Mouse (Mus musculus) brown adipose tissue, adult 24 weeks (tissue): Measurements from ENCODE around the gene Zfand2b. TPM values are rescaled to one million over a fixed set of nuclear protein-coding genes. Genes with fewer than 3 reads are reported as not detected.

Source experiments
- H3K27ac ChIP-seq: fragments of 200-500 bp; replicated peaks from 2 replicates; pipeline ENCODE4 v1.5.1; 2012; ENCODE audit warnings: low read depth, mild to moderate bottlenecking, low read length
- H3K4me1 ChIP-seq: fragments of 200-500 bp; 2 replicates; pipeline ENCODE4 v1.6.1; 2012; ENCODE audit warnings: low read length, mixed read lengths; ENCODE audit not compliant: control insufficient read depth, insufficient read depth, insufficient read length
- H3K4me3 ChIP-seq: fragments of 200-500 bp; 2 replicates; pipeline ENCODE4 v1.5.1; 2012; ENCODE audit warnings: low read depth, mild to moderate bottlenecking, low read length, moderate library complexity; ENCODE audit not compliant: insufficient read depth
- polyA plus RNA-seq: library from polyadenylated mRNA; stranded (reverse); fragments of >200 nt; gene quantifications from 2 replicates; pipeline ENCODE4 v1.2.4, GENCODE M21; 2012; ENCODE audit not compliant: missing spikeins, insufficient read depth, insufficient read length

Gene Zfand2b
- polyA plus RNA-seq, 1 experiment, result 21.5 TPM

- no peak overlapping the region; the same call in 1 of the 2 replicates for H3K27ac ChIP-seq
- H3K4me1 ChIP-seq, result peaks cover 8% of the 10 kb centered on the region
- H3K4me3 ChIP-seq, result 0 out of 2 replicates have a peak overlapping the region, but pooled peaks have one; percentile 74
These were observed 48.5 kb downstream of the Zfand2b start for GRCm38 (mm10) chr1:75216797-75217585.

- Histone ChIP-seq H3K4me3 (peak overlapping the region; percentile 74), H3K4me1 (peaks cover 8% of the 10 kb centered on the region), H3K27ac (peak overlapping the region; percentile 23)
These were observed 49.4 kb downstream of the Zfand2b start for GRCm38 (mm10) chr1:75217893-75218226.

- Histone ChIP-seq H3K4me3 (peak overlapping the region; percentile 74), H3K27ac (peak overlapping the region; percentile 58), H3K4me1 (peaks cover 8% of the 10 kb centered on the region)
These were observed 50.0 kb downstream of the Zfand2b start for GRCm38 (mm10) chr1:75218227-75219001.

GRCm38 (mm10) chr1:75219078-75219477 is 50.6 kb downstream of the Zfand2b start:
- H3K4me1 ChIP-seq, result peaks cover 8% of the 10 kb centered on the region
- peak overlapping the region; percentile 74 for H3K4me3 ChIP-seq
- H3K27ac ChIP-seq, result peak overlapping the region; percentile 58

- peak within 1 kb of the TSS; percentile 58 for H3K27ac ChIP-seq
- H3K4me1 ChIP-seq, result peaks cover 8% of the 10 kb centered on the region
- peak within 1 kb of the TSS; percentile 74 for H3K4me3 ChIP-seq
These were observed 51.1 kb downstream of the Zfand2b start, which contains the start of gene Tuba4a for GRCm38 (mm10) chr1:75219531-75219930. Gene Tuba4a (minus strand): TSS chr1:75219865.

Other genes with a start within 250 kb of the Zfand2b start
- gene Cfap65, start 233.0 kb upstream of the Zfand2b start, polyA plus RNA-seq, result not detected in 2 replicates
- not detected in 2 replicates for gene Ihh, start 217.0 kb upstream of the Zfand2b start, polyA plus RNA-seq
- gene Nhej1, start 43.4 kb upstream of the Zfand2b start, polyA plus RNA-seq, result 7.3 and 8.2 TPM in 2 replicates
- gene Slc23a3, start 34.8 kb upstream of the Zfand2b start, polyA plus RNA-seq, result not detected in 2 replicates
- 15.2 and 16.4 TPM in 2 replicates for gene Cnppd1, start 25.9 kb upstream of the Zfand2b start, polyA plus RNA-seq
- 30.7 and 39.4 TPM in 2 replicates for gene Retreg2, start 25.9 kb upstream of the Zfand2b start, polyA plus RNA-seq
- gene Abcb6, start 11.7 kb downstream of the Zfand2b start, polyA plus RNA-seq, result 17.8 and 28.8 TPM in 2 replicates
- 3.6 and 7.0 TPM in 2 replicates for gene Ankzf1, start 23.5 kb downstream of the Zfand2b start, polyA plus RNA-seq
- 13.6 and 21.0 TPM in 2 replicates for gene Atg9a, start 23.6 kb downstream of the Zfand2b start, polyA plus RNA-seq
- 5.3 and 6.3 TPM in 2 replicates for gene Glb1l, start 42.2 kb downstream of the Zfand2b start, polyA plus RNA-seq
- 44.0 and 60.2 TPM in 2 replicates for gene Stk16, start 42.2 kb downstream of the Zfand2b start, polyA plus RNA-seq
- gene Tuba4a, start 51.2 kb downstream of the Zfand2b start, polyA plus RNA-seq, result 78.7 and 108 TPM in 2 replicates
- not detected in 2 replicates for gene A630095N17Rik, start 63.5 kb downstream of the Zfand2b start, polyA plus RNA-seq
- gene Dnajb2, start 67.8 kb downstream of the Zfand2b start, polyA plus RNA-seq, result 39.6 and 65.4 TPM in 2 replicates
- gene Ptprn, start 95.9 kb downstream of the Zfand2b start, polyA plus RNA-seq, result not detected in 2 replicates
- not detected in 2 replicates for gene Resp18, start 109.8 kb downstream of the Zfand2b start, polyA plus RNA-seq
- gene Dnpep, start 149.3 kb downstream of the Zfand2b start, polyA plus RNA-seq, result 72.6 and 86.4 TPM in 2 replicates
- gene Des, start 191.7 kb downstream of the Zfand2b start, polyA plus RNA-seq, result 68.8 and 75.5 TPM in 2 replicates
- 5.7 and 11.3 TPM in 2 replicates for gene Speg, start 206.7 kb downstream of the Zfand2b start, polyA plus RNA-seq